Mouse (Mus musculus) kidney, adult 10 weeks (tissue): ENCODE data around the gene Pcca. TPM values are rescaled to one million over a fixed set of nuclear protein-coding genes. Genes with fewer than 3 reads are reported as not detected.

ENCODE experiments used
- polyA plus RNA-seq: library from polyadenylated mRNA; stranded (reverse); fragments of 350-450 nt; fragmentation: Illumina TruSeq; extraction: RNeasy Lipid Tissue Mini Kit (QIAGEN cat#74804); gene quantifications from one replicate; pipeline ENCODE4 v1.2.3, GENCODE M21; 2014; ENCODE audit warnings: low read depth, low replicate concordance

The Pcca gene
- polyA plus RNA-seq = 137 TPM

DNA sequence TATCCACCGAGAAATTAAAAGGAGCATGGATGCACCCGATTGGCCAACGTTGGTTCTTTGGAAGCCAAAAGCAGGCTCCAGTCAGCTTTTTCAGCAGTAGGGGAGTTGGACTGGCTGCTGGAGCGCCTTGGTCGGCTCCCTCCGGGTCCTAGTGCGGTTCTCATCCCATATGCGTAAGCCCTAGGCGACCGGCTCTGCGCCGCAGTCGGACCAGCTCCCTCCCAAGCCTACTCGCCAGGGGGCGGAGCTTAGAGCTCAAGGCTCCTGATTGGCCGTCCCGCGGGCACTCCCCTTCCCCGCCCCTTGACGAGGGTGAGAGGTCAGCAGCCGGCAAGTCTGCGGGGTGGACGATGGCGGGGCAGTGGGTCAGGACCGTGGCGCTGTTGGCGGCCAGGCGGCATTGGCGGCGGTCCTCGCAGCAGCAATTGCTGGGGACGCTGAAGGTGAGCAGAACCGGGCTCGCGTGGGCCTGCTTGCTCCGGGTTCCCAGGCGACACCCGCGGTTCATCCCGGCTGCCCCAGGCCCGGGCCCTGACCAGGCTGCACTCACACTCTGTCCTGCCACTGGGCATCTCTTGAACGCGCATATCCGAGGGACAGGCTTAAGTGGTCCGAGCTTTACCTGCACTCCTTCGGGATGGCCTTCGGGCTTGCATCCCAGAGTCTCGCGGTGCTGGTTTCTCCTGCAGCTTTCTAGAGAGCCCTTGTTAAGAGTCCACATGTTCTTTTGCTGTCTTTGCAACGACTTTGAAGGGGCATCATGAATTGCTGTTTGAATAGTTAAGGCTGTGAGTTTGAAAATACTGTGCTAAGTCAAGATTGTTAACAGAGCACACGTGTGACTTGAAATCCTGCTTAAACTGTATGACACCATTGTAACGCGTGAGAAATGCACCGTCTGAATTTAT lies at the start of gene Pcca:
Pcca (plus strand) TSS at position 308 of the 908 bp plus-strand sequence.

DNA sequence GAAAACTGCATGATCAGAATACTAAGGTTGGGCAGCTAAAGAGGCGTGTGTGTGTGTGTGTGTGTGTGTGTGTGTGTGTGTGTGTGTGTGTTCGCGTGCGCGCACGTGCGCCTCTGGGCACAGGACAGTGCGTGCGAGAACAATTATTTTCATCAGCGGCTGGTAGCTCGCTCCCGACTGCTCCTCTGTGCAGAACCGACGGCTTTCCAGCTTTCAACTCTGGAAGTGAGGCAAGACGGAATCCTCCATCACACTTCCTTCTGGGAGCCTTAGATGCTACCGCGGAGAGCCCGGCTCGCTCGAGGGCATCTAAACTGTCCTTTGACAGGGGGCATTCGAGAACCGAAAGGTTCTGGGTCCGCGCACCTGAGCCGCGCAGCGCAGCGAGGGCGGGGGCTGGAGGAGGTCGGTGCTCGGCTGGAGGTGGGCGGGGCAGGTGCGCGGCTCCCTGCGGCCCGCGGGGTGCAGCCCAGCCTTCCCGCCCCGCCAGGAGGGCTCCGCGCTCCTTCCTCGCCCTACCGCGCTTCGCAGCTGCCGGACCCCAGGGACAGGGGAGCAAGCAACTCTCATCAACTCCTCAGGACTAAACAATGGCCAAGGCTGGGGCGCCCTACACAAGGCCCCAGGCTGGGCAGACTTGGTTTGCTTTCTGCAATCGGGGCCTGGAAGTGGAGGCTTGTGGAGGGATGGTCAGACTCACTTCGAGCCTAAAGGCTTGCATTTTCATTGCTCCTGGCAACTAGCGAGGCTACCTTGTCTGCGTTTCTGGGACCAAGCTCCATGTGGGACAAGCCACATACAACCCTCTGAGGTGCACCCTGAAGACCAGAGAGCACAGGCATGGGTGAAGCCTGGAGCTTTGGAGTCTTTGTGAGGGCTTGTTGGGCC lies 43.4 kb upstream of the Pcca start, which contains the start of gene Gm10837:
Gm10837 (plus strand) TSS at position 146 of the 888 bp plus-strand sequence.

GRCm38 (mm10) chr14:122913657-122914056 lies 379.5 kb downstream of the Pcca start, which contains the start of gene Ggact:
Ggact (minus strand) TSS chr14:122913757.

Other genes with a start within 250 kb of the Pcca start
- gene Gm5089, start 83.2 kb upstream of the Pcca start, polyA plus RNA-seq = not detected
- gene Zic5, start 68.6 kb upstream of the Pcca start, polyA plus RNA-seq = not detected
- gene Zic2, start 58.9 kb upstream of the Pcca start, polyA plus RNA-seq = not detected
- not detected for gene Gm10837, start 43.7 kb upstream of the Pcca start, polyA plus RNA-seq